Mouse (Mus musculus) thymus, adult 2 months (tissue): ENCODE measurements around the gene Plcb1.

Experiments
- CTCF ChIP-seq: fragments of 200-500 bp; IDR thresholded peaks from 2 replicates; pipeline ENCODE4 v1.5.1; 2012; ENCODE audit warnings: mild to moderate bottlenecking, control low read depth, low read length, moderate library complexity, borderline replicate concordance; ENCODE audit not compliant: control insufficient read depth, poor library complexity, insufficient read depth; ENCODE audit errors: extremely low read depth
- POLR2A ChIP-seq: fragments of 200-500 bp; IDR thresholded peaks from 2 replicates; pipeline ENCODE4 v1.6.1; 2012; ENCODE audit warnings: mild to moderate bottlenecking, low read length, control low read depth, moderate library complexity; ENCODE audit not compliant: control insufficient read depth, poor library complexity, insufficient read depth; ENCODE audit errors: extremely low read depth

GRCm38 (mm10) chr2:134842883-134843282 is 57.0 kb downstream of the Plcb1 start:
- TF ChIP-seq CTCF (no peak), POLR2A (no peak)
